Comparison of ENCODE assay signal across 16 mouse cellular contexts in genomic region chr15:86256201-86256600, GRCm38 (mm10).
"Had no signal": no experiment of that assay in that cellular context is flagged by ENCODE, and none has a peak within 500 bp of the region (broad histone marks: within the 10 kb centered on the region; RNA-seq: fewer than 3 reads in every experiment).

No protein-coding gene starts in this region.

- H3K36me3 ChIP-seq: liver, embryonic 15.5 days; neural tube, embryonic 13.5 days; stomach, embryonic 15.5 days had no signal

- H3K9me3 ChIP-seq: limb, embryonic 12.5 days; liver, embryonic 15.5 days; neural tube, embryonic 13.5 days; stomach, embryonic 15.5 days had no signal

- H3K4me1 ChIP-seq: stomach, embryonic 15.5 days had no signal

- H3K4me2 ChIP-seq: limb, embryonic 12.5 days; liver, embryonic 15.5 days; neural tube, embryonic 13.5 days; stomach, embryonic 15.5 days had no signal

- DNase-seq: kidney, adult 11 months; kidney, adult 9 months; kidney, postnatal 36 days; liver; lung, adult 2 months; lung, postnatal 36 days; right cerebral cortex, postnatal 14 days; thymus, adult 2 months; thymus, postnatal 25 days had no signal

- H3K4me3 ChIP-seq: limb, embryonic 12.5 days; liver, embryonic 15.5 days; neural tube, embryonic 13.5 days; stomach, embryonic 15.5 days had no signal

- H3K27ac ChIP-seq: kidney, postnatal 0 days; liver, embryonic 15.5 days; neural tube, embryonic 13.5 days; stomach, embryonic 15.5 days had no signal

- H3K27me3 ChIP-seq: limb, embryonic 12.5 days; liver, embryonic 15.5 days; neural tube, embryonic 13.5 days; stomach, embryonic 15.5 days had no signal

- H3K9ac ChIP-seq: limb, embryonic 12.5 days; liver, embryonic 15.5 days; neural tube, embryonic 13.5 days; stomach, embryonic 15.5 days had no signal

- ATAC-seq: inflammation-experienced regulatory T-cells, adult 6 months; lung, postnatal 0 days had no signal
